Mouse (Mus musculus): Measurements from ENCODE around the gene Cdk14.

Cdk14 gene

GRCm38 (mm10) chr5:5180711-5181110 lies 239.4 kb downstream of the Cdk14 start:
- DNase-seq = no peak

GRCm38 (mm10) chr5:5180311-5180710 lies 239.8 kb downstream of the Cdk14 start:
- peak in 1 of 2 experiments; percentile 10 for DNase-seq

DNA sequence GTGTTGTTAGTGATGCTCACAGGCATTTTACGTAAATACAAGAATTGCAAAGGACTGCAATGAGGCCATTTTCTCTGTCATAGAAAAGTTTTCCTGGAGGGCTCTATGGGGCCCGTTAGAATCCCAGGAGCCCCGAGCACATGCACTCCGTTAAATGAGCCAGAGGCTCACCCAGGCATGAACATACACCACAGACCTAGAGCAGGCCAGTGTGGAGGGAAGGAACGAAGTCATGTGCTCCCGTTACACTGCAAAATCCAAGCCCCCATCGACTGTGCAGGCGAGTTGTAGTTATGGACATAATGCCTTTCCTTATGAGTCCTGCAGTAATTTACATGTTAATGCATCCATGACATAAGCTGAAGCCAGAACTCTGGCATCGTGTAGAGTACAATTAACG lies 244.1 kb downstream of the Cdk14 start:
- no peak for DNase-seq

- DNase-seq = no peak
Observed at GRCm38 (mm10) chr5:5175611-5176010, 244.5 kb downstream of the Cdk14 start.

DNA sequence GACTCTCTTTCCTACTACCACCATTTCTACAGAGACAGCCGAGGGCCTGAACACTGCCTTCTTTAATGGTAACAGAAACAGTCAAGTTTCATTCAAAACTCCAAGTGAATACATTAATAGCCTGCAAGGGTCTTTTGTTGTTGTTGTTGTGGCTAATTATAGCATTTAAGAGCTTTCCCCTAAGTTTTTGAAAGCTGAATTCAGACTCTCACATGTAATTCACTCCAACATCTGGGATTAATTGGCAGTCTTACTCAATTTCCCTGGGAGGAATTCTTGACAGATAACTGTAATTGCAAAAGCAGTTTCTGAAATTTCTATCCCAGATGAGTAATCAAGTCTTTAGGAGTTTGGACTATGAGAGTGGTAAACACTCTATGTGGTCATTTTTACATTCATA lies 245.0 kb downstream of the Cdk14 start:
- no peak for DNase-seq

GRCm38 (mm10) chr5:5166086-5166485 lies 254.0 kb downstream of the Cdk14 start:
- no peak for DNase-seq

- no peak for DNase-seq
Observed at GRCm38 (mm10) chr5:5164326-5164725, 255.8 kb downstream of the Cdk14 start.

DNA sequence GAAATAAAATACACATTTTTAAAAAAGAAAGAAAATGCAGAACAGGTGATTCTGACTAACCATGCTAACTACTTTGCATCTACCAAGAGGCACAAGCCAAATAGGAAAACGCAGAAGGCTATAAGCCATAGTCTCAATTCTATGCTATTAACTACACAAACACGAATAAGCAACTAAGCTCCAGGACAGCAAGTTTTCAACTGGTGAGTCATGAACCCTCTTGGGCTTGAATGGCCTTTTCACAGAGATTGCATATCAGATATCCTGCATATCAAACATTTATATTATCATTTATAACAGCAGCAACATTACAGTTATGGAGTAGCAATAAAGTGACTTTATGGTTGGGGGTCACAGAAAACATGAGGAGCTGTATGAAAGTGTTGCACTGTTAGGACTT lies 256.3 kb downstream of the Cdk14 start:
- DNase-seq = no peak

DNA sequence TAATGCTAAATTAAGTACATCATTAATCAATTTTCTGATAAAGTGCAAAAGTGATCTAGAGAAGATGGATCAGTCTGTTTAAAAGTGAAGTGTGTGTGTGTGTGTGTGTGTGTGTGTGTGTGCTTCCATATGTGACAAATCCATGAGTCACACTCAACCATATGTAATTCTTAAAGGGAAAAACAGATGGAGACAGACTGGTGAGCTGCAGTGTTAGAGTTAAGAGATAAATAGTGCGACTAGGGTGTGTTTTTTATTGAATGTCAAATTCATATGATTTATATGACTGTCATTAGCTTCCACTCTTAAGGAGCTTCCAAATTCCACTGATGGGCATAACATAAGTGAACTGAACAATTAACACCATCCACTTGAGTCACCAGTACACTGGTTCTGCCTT lies 260.6 kb downstream of the Cdk14 start:
- no peak for DNase-seq

DNA sequence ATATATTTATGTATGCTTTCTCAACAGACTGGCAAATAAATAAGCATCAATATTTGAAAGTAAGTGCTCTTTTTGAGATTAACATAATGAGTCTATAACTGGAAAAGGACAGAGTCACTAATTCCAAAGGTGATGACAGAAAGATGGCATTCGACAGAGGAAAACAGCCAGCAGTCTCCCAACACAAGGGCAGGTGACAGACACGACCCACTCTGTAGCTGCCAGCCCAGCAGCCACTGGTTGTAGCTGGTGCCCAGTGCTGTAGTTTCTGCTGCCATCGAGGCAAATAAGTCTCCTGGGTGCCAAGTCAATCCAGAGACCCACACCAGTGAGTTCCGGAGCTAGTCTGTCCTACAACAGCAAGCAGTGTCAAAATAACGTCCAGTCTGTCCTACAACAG lies 280.3 kb downstream of the Cdk14 start:
- DNase-seq = no peak

GRCm38 (mm10) chr5:5134905-5135511 lies 285.1 kb downstream of the Cdk14 start:
- DNase-seq = no peak

GRCm38 (mm10) chr5:5134143-5134904 lies 285.8 kb downstream of the Cdk14 start:
- DNase-seq = no peak

DNA sequence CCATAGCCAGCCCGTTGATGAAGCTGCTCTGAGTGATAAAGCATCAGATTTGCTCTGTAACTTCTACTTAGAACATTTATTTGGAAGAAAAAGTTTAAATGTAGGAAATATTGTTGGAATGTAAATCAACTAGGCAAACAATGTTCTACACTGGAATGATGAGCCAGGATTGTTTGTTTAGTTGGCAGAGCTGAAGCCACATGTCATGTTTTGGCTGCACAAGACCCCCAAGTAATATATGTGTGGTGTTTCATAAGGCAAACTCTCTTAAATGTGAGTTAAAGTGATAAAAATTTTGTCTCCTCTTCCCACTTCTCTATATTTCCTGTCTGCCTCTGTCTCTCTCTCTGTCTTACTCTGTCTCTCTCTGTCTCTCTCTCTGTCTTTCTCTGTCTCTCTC lies 291.3 kb downstream of the Cdk14 start:
- DNase-seq = no peak

GRCm38 (mm10) chr5:5124645-5125044 lies 295.5 kb downstream of the Cdk14 start:
- DNase-seq = no peak

- no peak for DNase-seq
Observed at GRCm38 (mm10) chr5:5116775-5117522, 303.2 kb downstream of the Cdk14 start.

DNA sequence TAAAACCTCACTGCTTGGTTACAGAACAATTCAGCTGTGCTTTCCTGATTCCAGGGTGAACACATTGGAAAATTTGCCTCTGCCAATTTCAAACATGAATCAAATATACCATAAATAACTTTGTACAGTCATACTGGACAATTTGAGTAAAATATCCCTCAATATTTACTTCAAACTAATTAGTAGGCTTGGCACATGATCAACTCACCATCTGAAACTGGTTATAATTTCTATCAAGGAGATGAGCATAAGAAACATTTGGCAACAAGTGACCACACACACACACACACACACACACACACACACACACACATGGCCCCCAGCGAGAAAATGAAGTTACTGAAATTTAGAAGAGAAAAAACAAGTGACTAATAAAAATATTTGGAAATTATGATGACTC lies 304.6 kb downstream of the Cdk14 start:
- DNase-seq = no peak

GRCm38 (mm10) chr5:5109621-5110020 lies 310.5 kb downstream of the Cdk14 start:
- no peak for DNase-seq

GRCm38 (mm10) chr5:5109017-5109416 lies 311.1 kb downstream of the Cdk14 start:
- no peak for DNase-seq

- no peak for DNase-seq
Observed at GRCm38 (mm10) chr5:5096248-5096915, 323.7 kb downstream of the Cdk14 start.

GRCm38 (mm10) chr5:5092736-5093135 lies 327.4 kb downstream of the Cdk14 start:
- DNase-seq = no peak

GRCm38 (mm10) chr5:5071526-5071925 lies 348.6 kb downstream of the Cdk14 start:
- DNase-seq = no peak

DNA sequence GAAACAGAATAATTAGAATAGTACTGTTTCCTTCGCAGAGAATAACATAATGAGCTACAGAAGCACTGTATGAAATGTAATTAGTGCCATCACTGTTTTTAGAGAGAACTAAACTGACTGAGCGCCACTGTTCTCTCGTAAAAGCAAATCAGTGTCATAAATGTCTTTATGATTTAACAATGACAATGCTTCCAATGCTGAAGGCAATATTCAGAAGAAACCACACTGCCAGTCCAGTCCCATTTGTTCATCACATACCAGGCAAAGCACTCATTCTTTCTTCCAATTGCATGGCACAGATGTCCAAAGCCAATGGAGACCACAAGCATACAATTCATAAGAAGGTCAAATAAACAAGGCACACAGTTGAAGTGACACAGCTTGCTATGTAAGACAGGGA lies 355.4 kb downstream of the Cdk14 start:
- no peak for DNase-seq

- DNase-seq = no peak
Observed at GRCm38 (mm10) chr5:5056102-5056883, 363.8 kb downstream of the Cdk14 start.
